Mouse (Mus musculus): ENCODE results near the gene Elmo3. TPM values are rescaled to one million over a fixed set of nuclear protein-coding genes. Genes with fewer than 3 reads are reported as not detected.
A peak's percentile ranks its signal among the peaks of the same experiment; 100 is the strongest.

Gene Elmo3
- 8.2 and 11.5 TPM in 2 replicates for polyA plus RNA-seq (2011; ENCODE audit: insufficient read depth, insufficient read length, low replicate concordance, missing spikeins)

- 9% methylated on average over 29 of the region's 30 CpGs for WGBS
- TF ChIP-seq CTCF (IDR thresholded peaks at IDR 0.05; ENCODE audit: control insufficient read depth, insufficient read depth, low read length) (no peak), POLR2A (IDR thresholded peaks at IDR 0.05; ENCODE audit: borderline replicate concordance, control insufficient read depth, low read depth, low read length) (0 out of 2 replicates have a peak, but pooled peaks have one; percentile 34)
- no peaks in the 10 kb centered on the region; the same call in 1 of the 2 replicates for H3K4me1 ChIP-seq (ENCODE audit: control insufficient read depth, insufficient read depth, low read length)
- H3K4me3 ChIP-seq (replicated peaks; ENCODE audit: control insufficient read depth, low read depth, low read length) = peak within 1 kb of the TSS; percentile 2
- peak within 1 kb of the TSS; percentile 7 for H3K27ac ChIP-seq (ENCODE audit: control insufficient read depth, insufficient read depth, low read depth, low read length, poor library complexity)
These were observed at the start of gene Elmo3 for GRCm38 (mm10) chr8:105305211-105306145. Gene Elmo3, plus strand, starts transcription at chr8:105305601.

- Histone ChIP-seq H3K4me3 (replicated peaks; ENCODE audit: control insufficient read depth, low read depth, low read length) (no peak overlapping the region), H3K4me1 (ENCODE audit: control insufficient read depth, insufficient read depth, low read length) (peaks cover 11% of the 10 kb centered on the region), H3K27ac (ENCODE audit: control insufficient read depth, insufficient read depth, low read depth, low read length, poor library complexity) (no peak overlapping the region)
- WGBS = 80% methylated on average over 7 of the region's 7 CpGs
- TF ChIP-seq CTCF (IDR thresholded peaks at IDR 0.05; ENCODE audit: control insufficient read depth, insufficient read depth, low read length) = no peak
- no peak for TF ChIP-seq POLR2A (IDR thresholded peaks at IDR 0.05; ENCODE audit: borderline replicate concordance, control insufficient read depth, low read depth, low read length)
These were observed 47.9 kb upstream of the Elmo3 start for GRCm38 (mm10) chr8:105257318-105258114.

- Histone ChIP-seq H3K27ac (ENCODE audit: control insufficient read depth, insufficient read depth, low read depth, low read length, poor library complexity) (no peak overlapping the region), H3K4me1 (ENCODE audit: control insufficient read depth, insufficient read depth, low read length) (peaks cover 11% of the 10 kb centered on the region), H3K4me3 (replicated peaks; ENCODE audit: control insufficient read depth, low read depth, low read length) (peak overlapping the region; percentile 39)
- 51% methylated on average over 55 of the region's 55 CpGs for WGBS
- TF ChIP-seq POLR2A (IDR thresholded peaks at IDR 0.05; ENCODE audit: borderline replicate concordance, control insufficient read depth, low read depth, low read length) (no peak), CTCF (IDR thresholded peaks at IDR 0.05; ENCODE audit: control insufficient read depth, insufficient read depth, low read length) (no peak)
These were observed 46.3 kb upstream of the Elmo3 start for GRCm38 (mm10) chr8:105258911-105259720.

- H3K4me1 ChIP-seq (ENCODE audit: control insufficient read depth, insufficient read depth, low read length) = peaks cover 11% of the 10 kb centered on the region
- TF ChIP-seq POLR2A (IDR thresholded peaks at IDR 0.05; ENCODE audit: borderline replicate concordance, control insufficient read depth, low read depth, low read length) (peak; percentile 48; the same call in 1 of the 2 replicates), CTCF (IDR thresholded peaks at IDR 0.05; ENCODE audit: control insufficient read depth, insufficient read depth, low read length) (peak; percentile 95)
- peak overlapping the region; percentile 54 for H3K4me3 ChIP-seq (replicated peaks; ENCODE audit: control insufficient read depth, low read depth, low read length)
- no peak overlapping the region; the same call in 1 of the 2 replicates for H3K27ac ChIP-seq (ENCODE audit: control insufficient read depth, insufficient read depth, low read depth, low read length, poor library complexity)
- 1% methylated on average over 30 of the region's 30 CpGs for WGBS
These were observed 45.6 kb upstream of the Elmo3 start for GRCm38 (mm10) chr8:105259721-105260320.

- H3K4me1 ChIP-seq (ENCODE audit: control insufficient read depth, insufficient read depth, low read length) = peaks cover 11% of the 10 kb centered on the region
- H3K4me3 ChIP-seq (replicated peaks; ENCODE audit: control insufficient read depth, low read depth, low read length) = no peak overlapping the region
- TF ChIP-seq POLR2A (IDR thresholded peaks at IDR 0.05; ENCODE audit: borderline replicate concordance, control insufficient read depth, low read depth, low read length) (no peak), CTCF (IDR thresholded peaks at IDR 0.05; ENCODE audit: control insufficient read depth, insufficient read depth, low read length) (no peak)
- no peak overlapping the region for H3K27ac ChIP-seq (ENCODE audit: control insufficient read depth, insufficient read depth, low read depth, low read length, poor library complexity)
- 85% methylated on average over 7 of the region's 7 CpGs for WGBS
These were observed 44.9 kb upstream of the Elmo3 start for GRCm38 (mm10) chr8:105260371-105261099.

- TF ChIP-seq CTCF (IDR thresholded peaks at IDR 0.05; ENCODE audit: control insufficient read depth, insufficient read depth, low read length) (no peak), POLR2A (IDR thresholded peaks at IDR 0.05; ENCODE audit: borderline replicate concordance, control insufficient read depth, low read depth, low read length) (no peak)
- H3K4me3 ChIP-seq (replicated peaks; ENCODE audit: control insufficient read depth, low read depth, low read length) = no peak overlapping the region
- 87% methylated on average over 12 of the region's 12 CpGs for WGBS
- peaks cover 11% of the 10 kb centered on the region for H3K4me1 ChIP-seq (ENCODE audit: control insufficient read depth, insufficient read depth, low read length)
- no peak overlapping the region for H3K27ac ChIP-seq (ENCODE audit: control insufficient read depth, insufficient read depth, low read depth, low read length, poor library complexity)
These were observed 43.9 kb upstream of the Elmo3 start for GRCm38 (mm10) chr8:105261326-105261980.
